Mouse (Mus musculus): ENCODE results near the gene Ddx55.

The Ddx55 gene

GRCm38 (mm10) chr5:124610965-124611364 is 58.3 kb downstream of the Ddx55 start:
- DNase-seq (ENCODE audit: low read depth, low spot score): no peak

GRCm38 (mm10) chr5:124614709-124615108 is 62.0 kb downstream of the Ddx55 start:
- no peak for DNase-seq (ENCODE audit: low read depth, low spot score)

- DNase-seq (ENCODE audit: low read depth, low spot score): no peak
Measured at GRCm38 (mm10) chr5:124618711-124619110, 66.0 kb downstream of the Ddx55 start.

All from brain, adult 2 months (tissue).